Mouse (Mus musculus): ENCODE results near the gene Homer3. TPM values are rescaled to one million over a fixed set of nuclear protein-coding genes. Genes with fewer than 3 reads are reported as not detected.
A peak's percentile ranks its signal among the peaks of the same experiment; 100 is the strongest.

The Homer3 gene
- polyA plus RNA-seq, 1 experiment from 2014 or later: 90.7 TPM

DNA sequence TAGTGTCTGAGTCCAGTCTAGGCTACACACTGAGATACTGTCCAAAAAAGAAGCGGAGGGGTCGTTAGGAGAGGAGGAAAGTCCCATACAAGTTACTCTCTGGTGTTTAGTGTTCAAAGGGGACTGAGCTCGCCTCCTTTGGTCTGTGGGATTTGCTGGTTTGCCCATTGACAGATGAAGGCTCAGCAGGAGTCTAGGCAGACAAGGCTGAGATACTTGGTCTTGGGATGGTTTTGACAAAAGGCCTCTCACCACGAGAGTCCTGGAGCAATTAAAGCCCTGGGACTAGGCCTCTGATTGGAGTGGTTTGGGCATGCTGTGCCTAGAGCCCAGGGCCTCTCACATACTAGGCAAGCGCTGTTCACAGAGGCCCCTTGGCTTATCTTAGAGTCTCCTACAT, 14.3 kb upstream of the Homer3 start:
- Histone ChIP-seq H3K9ac (no peak overlapping the region), H3K9me3 (no peaks in the 10 kb centered on the region), H3K27me3 (no peaks in the 10 kb centered on the region), H3K4me3 (replicated peaks) (no peak overlapping the region), H3K27ac (peak overlapping the region; percentile 19; the same call in 1 of the 2 replicates), H3K4me2 (no peak overlapping the region), H3K4me1 (no peaks in the 10 kb centered on the region), H3K36me3 (replicated peaks) (peaks cover 27% of the 10 kb centered on the region)
- 29% methylated on average over 5 of the region's 5 CpGs for WGBS
- ATAC-seq (ENCODE audit: low FRiP score): no peak

DNA sequence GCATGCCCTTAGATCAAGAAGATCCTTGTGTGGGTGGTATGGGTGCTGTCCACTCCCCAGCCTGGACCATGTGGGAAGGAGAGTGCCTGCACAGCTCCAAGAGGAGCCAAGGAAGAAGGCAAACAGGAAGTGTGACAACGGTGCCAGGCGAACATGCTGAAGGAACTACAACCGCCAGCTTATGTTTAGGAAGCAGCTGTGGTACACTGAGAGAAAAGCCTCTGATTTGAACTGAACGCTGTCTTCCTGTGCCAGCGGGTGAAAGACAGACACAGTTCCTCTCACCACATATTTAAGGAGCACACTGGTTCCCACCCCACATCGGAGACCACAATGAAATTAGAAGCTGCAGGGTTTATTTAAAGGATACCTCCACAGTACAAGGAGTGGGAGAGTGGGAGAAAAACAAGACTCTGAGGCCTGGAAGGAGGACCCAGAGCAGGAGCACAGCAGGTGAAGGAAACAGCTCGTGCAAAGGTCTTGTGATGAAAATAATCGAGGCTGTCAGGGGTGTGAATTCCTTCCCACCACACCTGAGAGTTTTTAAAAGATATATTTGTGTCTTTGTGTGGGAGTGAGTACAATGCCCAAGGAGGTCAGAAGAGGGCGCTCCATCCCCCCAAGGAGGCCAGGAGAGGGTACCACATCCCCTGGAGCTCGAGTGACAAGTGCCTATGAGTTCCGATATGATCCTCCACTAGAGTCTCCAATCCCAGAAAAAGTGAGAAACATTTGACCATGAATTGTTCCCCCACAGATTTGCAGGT, 13.6 kb upstream of the Homer3 start:
- Histone ChIP-seq H3K27me3 (no peaks in the 10 kb centered on the region), H3K27ac (no peak overlapping the region), H3K4me3 (replicated peaks) (no peak overlapping the region), H3K4me2 (no peak overlapping the region), H3K9me3 (no peaks in the 10 kb centered on the region), H3K36me3 (replicated peaks) (peaks cover 21% of the 10 kb centered on the region), H3K9ac (no peak overlapping the region), H3K4me1 (no peaks in the 10 kb centered on the region)
- 57% methylated on average over 11 of the region's 11 CpGs for WGBS
- no peak for ATAC-seq (ENCODE audit: low FRiP score)

DNA sequence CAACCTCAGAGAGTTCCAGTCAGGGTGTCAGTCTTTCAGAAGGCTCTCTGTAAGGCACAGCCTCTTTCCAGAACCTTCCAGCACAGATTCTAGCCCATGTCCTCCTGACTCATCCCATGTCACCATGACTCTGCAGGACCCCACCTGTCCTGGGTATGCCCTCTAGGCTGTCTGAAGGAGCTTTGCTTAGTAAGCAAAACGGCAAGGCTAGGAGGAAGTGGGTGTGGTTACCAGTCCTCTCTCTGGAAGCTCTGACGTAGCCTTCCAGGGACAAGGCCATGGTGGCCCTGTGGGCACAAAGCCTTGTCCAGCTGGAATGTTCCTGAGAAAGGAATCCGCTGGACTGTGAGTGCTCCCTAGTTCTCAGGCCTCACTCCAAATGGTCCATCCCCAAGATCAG, 9.7 kb upstream of the Homer3 start:
- ATAC-seq (ENCODE audit: low FRiP score): no peak
- Histone ChIP-seq H3K9me3 (no peaks in the 10 kb centered on the region), H3K36me3 (replicated peaks) (no peaks in the 10 kb centered on the region), H3K4me2 (no peak overlapping the region), H3K4me3 (replicated peaks) (no peak overlapping the region), H3K9ac (no peak overlapping the region), H3K27ac (no peak overlapping the region), H3K4me1 (no peaks in the 10 kb centered on the region), H3K27me3 (no peaks in the 10 kb centered on the region)
- WGBS: 70% methylated on average over 3 of the region's 3 CpGs

DNA sequence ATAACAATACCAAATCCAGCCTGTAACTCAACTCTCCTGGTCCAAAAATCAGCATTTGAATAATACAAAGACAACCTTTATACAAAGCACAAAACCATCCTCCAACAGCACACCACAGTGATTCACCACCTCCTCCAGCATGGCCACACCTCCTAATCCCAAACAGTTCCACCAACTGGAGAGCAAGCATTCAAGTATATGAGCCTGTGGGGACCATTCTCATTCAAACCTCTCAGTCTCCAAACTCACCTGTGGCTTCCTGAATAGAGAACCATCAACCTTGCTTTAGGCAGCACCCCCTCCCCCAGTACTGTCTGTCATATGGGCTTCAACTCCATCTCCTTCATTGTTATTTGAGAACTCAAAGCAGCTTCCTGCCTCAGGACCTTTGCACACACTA, 8.3 kb upstream of the Homer3 start:
- Histone ChIP-seq H3K4me1 (no peaks in the 10 kb centered on the region; the same call in 1 of the 2 replicates), H3K9ac (no peak overlapping the region), H3K4me3 (replicated peaks) (no peak overlapping the region), H3K27ac (no peak overlapping the region), H3K4me2 (no peak overlapping the region), H3K36me3 (replicated peaks) (no peaks in the 10 kb centered on the region), H3K27me3 (no peaks in the 10 kb centered on the region), H3K9me3 (no peaks in the 10 kb centered on the region)
- ATAC-seq (ENCODE audit: low FRiP score): no peak

DNA sequence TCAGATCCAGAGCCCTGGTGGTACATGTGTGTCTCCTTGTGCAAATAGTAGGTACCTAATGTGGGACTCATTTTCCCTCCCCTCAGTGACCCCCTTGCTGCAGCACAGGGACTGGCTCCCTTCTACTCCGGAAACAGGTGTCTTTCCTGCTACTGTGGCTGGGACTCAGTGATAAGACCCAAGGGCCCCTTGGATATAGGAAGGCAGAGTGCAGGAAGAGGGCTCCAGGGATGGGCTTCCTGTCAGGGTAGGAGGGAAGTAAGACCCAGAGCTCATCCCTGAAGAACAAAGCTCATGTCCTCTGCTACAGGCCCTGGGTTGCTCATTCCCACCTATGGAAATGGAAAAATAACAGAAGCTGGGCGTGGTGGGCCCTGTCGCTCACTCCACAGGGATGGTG, 6.2 kb upstream of the Homer3 start:
- Histone ChIP-seq H3K27me3 (no peaks in the 10 kb centered on the region), H3K4me3 (replicated peaks) (no peak overlapping the region), H3K36me3 (replicated peaks) (no peaks in the 10 kb centered on the region), H3K4me2 (no peak overlapping the region), H3K9ac (no peak overlapping the region), H3K4me1 (no peaks in the 10 kb centered on the region; the same call in 1 of the 2 replicates), H3K9me3 (no peaks in the 10 kb centered on the region), H3K27ac (no peak overlapping the region)
- no peak for ATAC-seq (ENCODE audit: low FRiP score)
- WGBS: 89% methylated on average over 3 of the region's 3 CpGs

DNA sequence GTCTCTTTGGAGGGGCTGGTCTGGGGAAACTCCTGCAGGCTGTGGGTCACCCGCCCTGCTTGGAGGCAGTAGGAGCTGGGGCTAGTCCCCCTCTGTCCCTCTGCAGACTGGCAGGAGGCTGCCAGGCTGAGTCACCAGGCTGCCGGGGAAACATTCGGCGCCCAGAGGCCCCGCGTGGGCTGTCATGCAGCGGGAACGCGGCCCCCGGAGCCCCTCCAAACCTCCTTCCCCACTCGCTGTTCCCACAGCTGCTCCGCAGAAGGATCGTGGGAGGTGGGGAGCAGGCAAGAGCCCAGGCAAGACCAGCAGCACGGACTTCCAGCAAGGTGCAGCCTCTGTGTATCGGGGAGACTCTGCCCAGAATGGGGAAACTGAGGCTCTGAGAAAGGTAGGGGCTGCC, 4.5 kb upstream of the Homer3 start:
- WGBS: 73% methylated on average over 15 of the region's 15 CpGs
- Histone ChIP-seq H3K36me3 (replicated peaks) (no peaks in the 10 kb centered on the region), H3K27me3 (no peaks in the 10 kb centered on the region), H3K9ac (no peak overlapping the region), H3K4me3 (replicated peaks) (no peak overlapping the region), H3K27ac (no peak overlapping the region), H3K9me3 (no peaks in the 10 kb centered on the region), H3K4me1 (peaks cover 10% of the 10 kb centered on the region; the same call in 1 of the 2 replicates), H3K4me2 (no peak overlapping the region)
- no peak for ATAC-seq (ENCODE audit: low FRiP score)

DNA sequence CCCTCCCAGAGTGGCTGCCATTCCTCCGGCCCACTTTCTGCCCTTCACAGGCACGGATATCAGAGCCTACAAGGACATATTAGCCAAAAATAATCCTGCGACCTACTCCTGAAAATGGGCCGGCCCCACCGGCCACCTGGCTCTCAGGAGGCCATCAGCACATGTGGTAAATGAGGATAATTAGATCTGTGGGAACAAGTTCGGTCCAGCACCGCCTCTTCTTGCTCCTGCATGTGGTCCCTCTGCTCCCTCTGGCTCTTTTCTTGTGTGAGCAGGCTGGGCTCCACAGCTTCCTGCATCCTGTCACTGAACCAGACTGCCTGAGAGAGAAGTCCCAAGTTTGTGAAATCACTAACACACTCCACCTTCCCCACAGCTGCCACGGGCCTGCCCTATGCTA, 3.4 kb upstream of the Homer3 start:
- Histone ChIP-seq H3K4me3 (replicated peaks) (no peak overlapping the region), H3K9ac (no peak overlapping the region), H3K27ac (no peak overlapping the region), H3K27me3 (no peaks in the 10 kb centered on the region), H3K4me1 (peaks cover 18% of the 10 kb centered on the region), H3K9me3 (no peaks in the 10 kb centered on the region), H3K36me3 (replicated peaks) (no peaks in the 10 kb centered on the region), H3K4me2 (no peak overlapping the region)
- 70% methylated on average over 8 of the region's 8 CpGs for WGBS
- ATAC-seq (ENCODE audit: low FRiP score): no peak

DNA sequence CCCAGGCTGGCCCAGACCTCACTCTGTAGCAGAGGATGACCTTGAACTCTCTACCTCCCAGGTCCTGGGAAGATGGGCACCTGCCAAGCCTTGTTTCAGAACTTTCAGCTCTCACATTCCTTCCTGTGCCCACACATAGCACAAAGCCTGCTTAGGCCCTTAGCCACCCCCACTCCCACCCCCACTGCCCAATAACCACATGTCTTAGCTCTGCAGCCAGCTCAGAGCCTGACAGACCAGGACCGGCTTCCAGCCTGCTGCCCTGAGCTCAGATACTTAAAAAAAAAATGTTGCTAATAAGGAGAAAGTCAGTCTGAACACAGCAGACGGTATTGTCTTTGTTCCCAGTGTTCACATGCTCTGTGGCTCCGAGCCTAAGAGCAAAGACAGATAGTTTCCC, 1.6 kb upstream of the Homer3 start:
- Histone ChIP-seq H3K27ac (0 out of 2 replicates have a peak overlapping the region, but pooled peaks have one; percentile 9), H3K4me1 (peaks cover 24% of the 10 kb centered on the region)
- WGBS: 32% methylated on average over 3 of the region's 3 CpGs

DNA sequence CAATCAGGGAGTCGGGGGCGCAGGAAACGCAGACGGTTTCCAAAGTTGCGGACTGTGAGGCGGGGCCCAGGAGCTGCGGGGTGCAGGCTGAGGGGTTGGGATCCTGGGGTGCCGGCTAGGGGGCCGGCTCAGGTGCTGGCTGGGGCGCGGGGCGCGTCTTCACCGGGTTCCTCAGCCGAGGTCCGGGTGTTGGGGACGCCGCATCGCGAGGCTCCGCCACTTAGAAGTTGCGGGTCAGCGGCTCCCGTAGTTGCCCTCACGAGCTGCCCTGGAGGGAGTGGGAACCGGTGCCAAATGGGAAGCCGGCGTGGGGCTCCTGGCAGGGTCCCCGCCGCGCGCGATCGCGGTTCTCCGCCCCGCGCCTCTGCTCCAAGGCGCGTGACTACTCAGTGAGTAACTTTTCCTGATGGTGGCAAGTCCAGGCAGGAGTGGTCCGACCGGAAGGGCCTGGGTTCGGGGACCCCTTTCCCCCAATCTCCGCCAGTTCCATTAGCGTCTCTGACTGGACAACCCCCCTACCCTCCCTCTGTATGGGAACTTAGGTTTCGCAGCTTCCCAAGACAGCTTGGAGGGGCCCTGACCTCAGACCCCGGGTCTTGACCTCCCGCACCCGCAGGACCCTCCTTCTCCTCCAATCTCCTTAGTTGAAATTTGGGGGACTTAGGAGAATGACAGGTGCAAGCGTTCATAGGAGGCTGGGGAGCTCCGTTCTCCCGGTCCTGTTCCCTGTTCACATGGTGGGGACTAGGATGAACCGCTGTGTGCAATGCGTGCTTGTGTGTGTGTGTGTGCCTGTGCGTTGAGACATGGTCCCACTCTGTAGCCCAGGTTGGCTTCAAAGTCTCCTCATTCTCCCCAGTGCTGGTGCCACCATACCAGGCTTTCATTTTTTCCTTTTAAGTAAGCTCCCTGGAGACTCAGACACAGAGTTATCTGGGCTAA, 780 bp downstream of the Homer3 start:
- H3K4me2 ChIP-seq: peak overlapping the region; percentile 85
- ATAC-seq (ENCODE audit: low FRiP score): peak; percentile 69
- H3K9me3 ChIP-seq: peaks cover 5% of the 10 kb centered on the region
- under 1% methylated on average over 55 of the region's 55 CpGs for WGBS
- peaks cover 24% of the 10 kb centered on the region for H3K4me1 ChIP-seq
- H3K4me3 ChIP-seq (replicated peaks): peak overlapping the region; percentile 94
- peak overlapping the region; percentile 95 for H3K9ac ChIP-seq
- H3K36me3 ChIP-seq (replicated peaks): peaks cover 38% of the 10 kb centered on the region
- peak overlapping the region; percentile 80 for H3K27ac ChIP-seq
- H3K27me3 ChIP-seq: no peaks in the 10 kb centered on the region

More for the DNA sequence above, 1.6 kb upstream of the Homer3 start:
- Histone ChIP-seq H3K36me3 (replicated peaks) (peaks cover 14% of the 10 kb centered on the region), H3K27me3 (no peaks in the 10 kb centered on the region), H3K4me2 (no peak overlapping the region), H3K4me3 (replicated peaks) (no peak overlapping the region), H3K9ac (no peak overlapping the region), H3K9me3 (no peaks in the 10 kb centered on the region)
- no peak for ATAC-seq (ENCODE audit: low FRiP score)

DNA sequence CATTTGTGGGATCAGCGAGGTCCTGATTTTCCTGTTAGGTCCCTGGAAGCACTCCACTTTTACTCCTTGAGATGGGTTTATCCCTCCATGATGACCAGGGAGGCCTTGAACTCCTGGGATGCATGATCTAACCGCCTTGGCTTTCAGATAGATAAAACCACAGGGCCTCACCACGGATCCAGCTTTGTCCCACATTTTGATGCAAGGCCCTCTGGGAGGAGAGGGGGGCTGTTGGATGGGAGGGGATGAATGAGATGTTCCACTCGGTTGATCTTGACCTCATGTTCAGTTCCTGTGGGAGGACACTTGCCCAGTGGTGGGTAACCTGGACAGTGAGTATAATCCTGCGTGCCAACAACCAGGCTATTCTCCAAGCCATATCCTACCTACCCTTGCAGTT, 1.8 kb downstream of the Homer3 start:
- no peak overlapping the region for H3K27ac ChIP-seq
- H3K36me3 ChIP-seq (replicated peaks): peaks cover 46% of the 10 kb centered on the region
- ATAC-seq (ENCODE audit: low FRiP score): no peak
- peak overlapping the region; percentile 94; the same call in 1 of the 2 replicates for H3K4me3 ChIP-seq (replicated peaks)
- 85% methylated on average over 5 of the region's 5 CpGs for WGBS
- H3K27me3 ChIP-seq: no peaks in the 10 kb centered on the region
- H3K9me3 ChIP-seq: peaks cover 5% of the 10 kb centered on the region
- H3K9ac ChIP-seq: no peak overlapping the region; the same call in 1 of the 2 replicates
- H3K4me1 ChIP-seq: peaks cover 24% of the 10 kb centered on the region
- H3K4me2 ChIP-seq: peak overlapping the region; percentile 85

DNA sequence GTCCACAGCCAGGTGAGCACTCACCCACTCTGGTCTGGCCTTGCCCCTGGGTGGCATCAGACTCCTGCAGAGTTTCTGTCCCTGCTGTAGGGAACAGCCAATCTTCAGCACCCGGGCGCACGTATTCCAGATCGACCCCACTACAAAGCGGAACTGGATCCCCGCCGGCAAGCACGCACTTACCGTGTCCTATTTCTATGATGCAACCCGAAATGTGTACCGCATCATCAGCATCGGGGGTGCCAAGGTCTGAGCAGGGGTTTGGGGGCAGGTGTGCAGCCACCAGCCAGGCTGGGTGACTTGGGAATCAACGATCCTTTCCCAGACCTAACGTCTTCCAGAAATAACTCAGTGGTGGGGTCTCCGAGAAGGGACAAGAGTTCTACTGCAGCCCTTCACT, 2.7 kb downstream of the Homer3 start:
- H3K27ac ChIP-seq: no peak overlapping the region
- 98% methylated on average over 15 of the region's 15 CpGs for WGBS
- H3K36me3 ChIP-seq (replicated peaks): peaks cover 53% of the 10 kb centered on the region
- H3K4me3 ChIP-seq (replicated peaks): no peak overlapping the region
- peaks cover 24% of the 10 kb centered on the region for H3K4me1 ChIP-seq
- no peak for ATAC-seq (ENCODE audit: low FRiP score)
- H3K9ac ChIP-seq: no peak overlapping the region
- H3K9me3 ChIP-seq: peaks cover 5% of the 10 kb centered on the region
- H3K4me2 ChIP-seq: no peak overlapping the region
- no peaks in the 10 kb centered on the region for H3K27me3 ChIP-seq

DNA sequence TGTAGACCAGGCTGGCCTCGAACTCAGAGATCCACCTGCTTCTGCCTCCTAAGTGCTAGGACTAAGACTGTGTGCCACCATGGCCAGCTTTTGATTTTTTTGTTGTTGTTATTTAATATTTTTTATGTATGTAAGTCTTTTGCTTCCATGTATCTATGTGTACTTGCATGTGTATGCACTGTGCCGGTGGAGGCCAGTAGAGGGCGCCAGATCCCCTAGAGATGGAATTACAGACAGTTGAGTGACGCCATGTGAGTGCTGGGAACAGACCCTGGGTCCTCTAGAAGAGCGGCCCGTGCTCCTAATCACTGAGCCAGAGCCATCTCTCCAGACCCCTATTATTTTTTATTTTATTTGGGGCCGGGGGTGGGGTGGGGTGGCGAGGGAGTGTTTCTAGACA, 4.1 kb downstream of the Homer3 start:
- 90% methylated on average over 8 of the region's 8 CpGs for WGBS
- peaks cover 24% of the 10 kb centered on the region for H3K4me1 ChIP-seq
- no peak overlapping the region for H3K4me2 ChIP-seq
- no peaks in the 10 kb centered on the region for H3K27me3 ChIP-seq
- H3K9me3 ChIP-seq: peaks cover 5% of the 10 kb centered on the region
- H3K9ac ChIP-seq: no peak overlapping the region
- peaks cover 65% of the 10 kb centered on the region for H3K36me3 ChIP-seq (replicated peaks)
- no peak for ATAC-seq (ENCODE audit: low FRiP score)
- H3K27ac ChIP-seq: no peak overlapping the region
- no peak overlapping the region for H3K4me3 ChIP-seq (replicated peaks)

Data from forebrain, embryonic 12.5 days (tissue).